Mouse (Mus musculus) megakaryocyte, embryonic 14.5 days (primary cell): ENCODE measurements at regions not wholly inside any gene's neighbourhood (a gene's known extent, or its start where the extent isn't known, plus 50 kb on each side); places are given as distances from the start of the nearest gene placed in this dataset.

Experiments used
- H3K27me3 ChIP-seq: replicated peaks from 2 replicates; pipeline ENCODE3; 2012; ENCODE audit warnings: inconsistent platforms
- H3K36me3 ChIP-seq: replicated peaks from 2 replicates; pipeline ENCODE3; 2012; ENCODE audit warnings: low read length, inconsistent platforms, mixed read lengths
- H3K4me1 ChIP-seq: 2 replicates; pipeline ENCODE4 v1.6.1; 2012; ENCODE audit warnings: inconsistent platforms
- H3K4me3 ChIP-seq: replicated peaks from 2 replicates; pipeline ENCODE3; 2012; ENCODE audit warnings: moderate library complexity, mild to moderate bottlenecking, inconsistent platforms
- H3K9me3 ChIP-seq: 2 replicates; pipeline ENCODE4 v1.6.1; 2012; ENCODE audit warnings: inconsistent platforms
- FLI1 ChIP-seq: IDR thresholded peaks from 2 replicates; pipeline ENCODE4 v1.6.1; 2012; ENCODE audit warnings: low read length, inconsistent platforms, mixed read lengths
- GATA1 ChIP-seq: IDR thresholded peaks from 3 replicates; pipeline ENCODE4 v1.6.1; 2012; ENCODE audit warnings: mixed read lengths, low read length, inconsistent platforms, borderline replicate concordance

- no peak for TF ChIP-seq FLI1
- TF ChIP-seq GATA1 = no peak
- peak overlapping the region; percentile 91 for H3K4me3 ChIP-seq
- H3K4me1 ChIP-seq = peaks cover 56% of the 10 kb centered on the region
- no peaks in the 10 kb centered on the region for H3K36me3 ChIP-seq
- H3K9me3 ChIP-seq = no peaks in the 10 kb centered on the region
- H3K27me3 ChIP-seq = peaks cover 96% of the 10 kb centered on the region
Measured at GRCm38 (mm10) chr13:83730713-83731480, 227.1 kb downstream of the Mef2c start.

DNA sequence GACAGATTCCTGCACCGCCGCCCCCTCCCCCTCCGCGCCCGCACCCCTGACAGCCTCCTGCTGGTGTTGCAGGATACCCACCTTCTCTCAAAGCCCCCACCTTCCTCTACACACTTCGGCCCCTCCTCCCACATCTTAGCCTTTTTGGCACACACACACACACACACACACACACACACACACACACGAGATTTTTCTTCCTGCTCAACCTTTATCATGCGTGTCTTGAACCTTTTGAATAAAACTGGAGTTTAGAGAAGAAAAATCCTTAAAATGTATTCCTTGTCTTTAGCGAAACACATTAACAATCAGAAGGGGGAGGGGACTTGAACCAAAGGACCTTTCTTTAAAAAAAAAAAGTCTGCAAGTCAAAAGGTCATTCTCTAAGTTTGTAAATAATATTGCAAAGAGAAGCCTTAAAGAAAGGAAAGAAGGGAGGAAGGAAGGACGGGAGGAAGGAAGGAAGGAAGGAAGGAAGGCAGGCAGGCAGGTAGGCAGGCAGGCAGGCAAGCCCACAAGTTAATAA, 227.7 kb downstream of the Mef2c start:
- Histone ChIP-seq H3K9me3 (no peaks in the 10 kb centered on the region), H3K27me3 (peaks cover 95% of the 10 kb centered on the region), H3K4me1 (peaks cover 56% of the 10 kb centered on the region), H3K4me3 (peak overlapping the region; percentile 91), H3K36me3 (no peaks in the 10 kb centered on the region)
- no peak for TF ChIP-seq GATA1
- TF ChIP-seq FLI1 = no peak

GRCm38 (mm10) chr13:83732283-83733121, 228.7 kb downstream of the Mef2c start:
- no peaks in the 10 kb centered on the region for H3K36me3 ChIP-seq
- H3K4me1 ChIP-seq = peaks cover 53% of the 10 kb centered on the region
- H3K27me3 ChIP-seq = peaks cover 93% of the 10 kb centered on the region
- TF ChIP-seq GATA1 = no peak
- no peak for TF ChIP-seq FLI1
- H3K4me3 ChIP-seq = peak overlapping the region; percentile 86
- H3K9me3 ChIP-seq = no peaks in the 10 kb centered on the region

- peaks cover 93% of the 10 kb centered on the region for H3K27me3 ChIP-seq
Measured at GRCm38 (mm10) chr13:83733231-83733990, 229.6 kb downstream of the Mef2c start.

DNA sequence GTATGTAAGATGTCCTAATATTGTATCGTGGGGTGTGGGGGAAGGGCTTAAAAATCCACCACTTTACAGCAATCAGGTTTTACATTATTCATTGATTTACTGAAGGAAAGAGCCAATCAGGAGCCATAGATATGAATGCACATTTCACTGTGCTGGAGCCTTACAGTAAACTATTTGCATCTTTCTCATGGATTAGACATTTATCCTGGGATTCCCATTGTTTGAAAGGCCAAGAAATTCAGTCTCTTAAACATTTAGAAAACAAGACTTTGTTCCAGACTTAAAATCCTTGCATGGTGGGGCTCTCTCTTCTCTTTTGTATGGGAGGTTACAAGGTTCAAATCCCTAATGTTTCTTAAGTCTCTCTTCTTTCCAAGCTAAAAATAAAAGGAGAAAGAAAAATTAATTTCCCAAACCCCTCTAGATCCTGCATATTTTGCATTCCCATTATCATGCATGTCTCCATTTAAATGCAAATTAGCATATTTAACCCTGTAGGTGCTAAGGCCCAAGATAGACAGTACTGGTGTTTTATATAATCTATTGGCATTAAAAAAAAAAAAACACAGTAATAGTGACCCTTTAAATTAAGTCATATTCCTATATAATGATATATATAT, 230.3 kb downstream of the Mef2c start:
- H3K9me3 ChIP-seq = no peaks in the 10 kb centered on the region
- H3K4me1 ChIP-seq = peaks cover 64% of the 10 kb centered on the region
- TF ChIP-seq GATA1 (no peak), FLI1 (no peak)
- peaks cover 92% of the 10 kb centered on the region for H3K27me3 ChIP-seq
- no peaks in the 10 kb centered on the region for H3K36me3 ChIP-seq
- peak overlapping the region; percentile 89 for H3K4me3 ChIP-seq

More at GRCm38 (mm10) chr13:83733231-83733990, 229.6 kb downstream of the Mef2c start:
- peaks cover 60% of the 10 kb centered on the region for H3K4me1 ChIP-seq
- no peaks in the 10 kb centered on the region for H3K36me3 ChIP-seq
- TF ChIP-seq GATA1 (no peak), FLI1 (no peak)
- H3K4me3 ChIP-seq = peak overlapping the region; percentile 89
- no peaks in the 10 kb centered on the region for H3K9me3 ChIP-seq

DNA sequence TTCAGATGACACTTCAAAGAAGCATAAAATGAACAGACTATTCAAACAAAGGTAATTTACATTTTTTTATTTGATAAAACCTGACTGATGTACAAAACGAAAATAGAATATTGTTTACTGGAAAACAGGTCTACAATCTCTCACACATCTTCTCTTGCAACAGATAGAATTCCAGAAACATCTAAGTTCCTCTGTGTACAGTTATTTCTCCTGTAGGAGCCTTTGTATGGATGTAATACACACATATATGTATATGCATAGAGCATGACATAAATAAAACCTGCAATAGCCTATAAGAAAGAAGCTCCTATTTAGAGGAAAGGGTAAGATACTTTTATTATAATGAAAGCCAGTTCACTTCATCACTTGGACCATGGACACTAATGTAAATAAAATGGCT, 230.8 kb downstream of the Mef2c start:
- H3K36me3 ChIP-seq = no peaks in the 10 kb centered on the region
- H3K9me3 ChIP-seq = no peaks in the 10 kb centered on the region
- no peak for TF ChIP-seq GATA1
- TF ChIP-seq FLI1 = no peak
- H3K4me1 ChIP-seq = peaks cover 63% of the 10 kb centered on the region
- H3K27me3 ChIP-seq = peaks cover 92% of the 10 kb centered on the region
- no peak overlapping the region for H3K4me3 ChIP-seq

DNA sequence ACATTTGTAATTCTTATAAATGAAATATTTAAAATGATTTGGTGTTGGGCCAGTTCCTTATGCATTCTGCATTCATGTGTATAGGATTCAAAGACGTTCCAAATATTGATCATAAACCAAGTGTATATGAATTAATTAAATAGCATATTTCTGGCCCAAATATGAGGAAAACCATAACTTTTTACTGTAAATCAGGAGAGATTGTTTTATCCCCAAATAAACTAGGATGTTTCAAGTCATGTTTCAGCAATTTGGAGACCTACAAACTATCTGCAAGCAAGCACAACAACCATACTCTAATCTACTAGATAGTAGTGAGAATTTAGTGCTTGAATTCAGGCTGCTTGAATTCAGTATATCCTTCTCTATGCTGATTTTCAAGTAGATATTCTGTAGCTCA, 231.3 kb downstream of the Mef2c start:
- Histone ChIP-seq H3K9me3 (no peaks in the 10 kb centered on the region), H3K4me3 (no peak overlapping the region), H3K27me3 (peaks cover 92% of the 10 kb centered on the region), H3K4me1 (peaks cover 63% of the 10 kb centered on the region), H3K36me3 (no peaks in the 10 kb centered on the region)
- no peak for TF ChIP-seq GATA1
- TF ChIP-seq FLI1 = no peak

DNA sequence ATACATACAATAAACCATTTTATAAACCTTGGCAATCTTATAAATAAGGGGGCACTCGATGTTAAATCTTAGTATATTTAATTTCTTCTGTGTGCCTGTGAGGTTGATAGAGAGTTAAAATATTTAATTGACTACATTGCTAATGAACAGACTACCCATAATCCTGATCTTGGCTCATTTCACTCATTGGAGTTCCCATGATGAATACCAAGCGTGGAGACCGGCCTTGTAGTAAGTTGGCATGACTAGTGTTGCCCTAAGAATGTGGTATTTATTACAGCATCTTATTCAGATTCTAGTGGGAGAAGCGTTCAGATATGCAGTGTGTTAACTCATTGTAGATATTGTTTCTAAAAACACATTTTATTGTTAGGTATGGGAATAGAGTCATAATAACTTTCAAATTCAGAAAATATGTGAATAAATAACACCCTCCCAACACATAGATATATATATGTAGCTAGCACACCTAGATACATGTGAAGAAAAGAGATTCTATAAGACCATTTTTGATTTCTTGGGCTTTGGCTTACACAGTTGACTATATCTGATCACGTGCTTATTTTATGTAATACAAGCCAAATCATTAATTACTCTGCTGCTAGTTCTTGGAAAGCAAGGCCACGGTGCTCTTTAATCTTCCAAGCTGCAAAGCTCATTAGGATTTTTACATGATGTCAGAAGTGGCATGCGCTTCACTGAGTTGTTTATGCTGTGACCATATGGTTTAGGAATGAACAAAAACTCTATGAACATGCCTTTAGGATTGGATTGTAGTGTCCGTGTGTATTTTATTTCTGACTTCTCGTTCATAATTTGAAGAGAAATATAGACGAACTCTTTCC, 232.0 kb downstream of the Mef2c start:
- Histone ChIP-seq H3K4me3 (no peak overlapping the region), H3K27me3 (peaks cover 89% of the 10 kb centered on the region)

More for the DNA sequence above, 232.0 kb downstream of the Mef2c start:
- TF ChIP-seq FLI1 (no peak), GATA1 (no peak)
- Histone ChIP-seq H3K36me3 (no peaks in the 10 kb centered on the region), H3K4me1 (peaks cover 56% of the 10 kb centered on the region), H3K9me3 (no peaks in the 10 kb centered on the region)
